Mouse (Mus musculus) granulocyte monocyte progenitor cell, adult 5-6 weeks (primary cell): ENCODE measurements around the gene Olfr821. TPM values are rescaled to one million over a fixed set of nuclear protein-coding genes. Genes with fewer than 3 reads are reported as not detected.
"Not testable (repeated sequence)": the region's sequence is repeated elsewhere in the genome, so short reads cannot be mapped to it uniquely, and the experiment has no call there.

ENCODE experiments used
- ATAC-seq: replicated peaks from 2 replicates; pipeline ENCODE4 v1.8.0; 2016; ENCODE audit warnings: mild to moderate bottlenecking, moderate TSS enrichment, inconsistent platforms; ENCODE audit not compliant: poor library complexity, severe bottlenecking
- total RNA-seq, 2 experiments: library from RNA; stranded (forward) in 1 of 2; stranded (reverse) in 1 of 2; fragments of 200-712, 200-1000 nt in 1 of 2; fragments of >200 nt in 1 of 2; fragmentation: Nextera tagmentation in 1 of 2; gene quantifications; 2 replicates each; pipeline ENCODE4 v1.2.3; 2014 to 2017

Gene Olfr821
- not detected in 2 replicates for total RNA-seq (2014; fragmentation: Nextera tagmentation)
- not detected in 2 replicates for total RNA-seq (2017)

- ATAC-seq = no peak
Measured at GRCm38 (mm10) chr10:130030048-130030447, at the start of gene Olfr821. Gene Olfr821, plus strand, starts transcription at chr10:130030348.

GRCm38 (mm10) chr10:129981867-129982266 is 48.3 kb upstream of the Olfr821 start:
- peak; percentile 58 for ATAC-seq

GRCm38 (mm10) chr10:129984962-129985361 is 45.2 kb upstream of the Olfr821 start, which contains the start of gene Gm10310:
Gene Gm10310, minus strand, starts transcription at chr10:129985062.
- ATAC-seq = not testable (repeated sequence)

- ATAC-seq = not testable (repeated sequence)
Measured at GRCm38 (mm10) chr10:130004104-130004503, 26.0 kb upstream of the Olfr821 start.

- ATAC-seq = not testable (repeated sequence)
Measured at GRCm38 (mm10) chr10:130005366-130005765, 24.8 kb upstream of the Olfr821 start.

- ATAC-seq = no peak
Measured at GRCm38 (mm10) chr10:130012321-130012720, 17.8 kb upstream of the Olfr821 start, which contains the start of gene Olfr820. Gene Olfr820, plus strand, starts transcription at chr10:130012621.

GRCm38 (mm10) chr10:130037096-130037495 is 6.9 kb downstream of the Olfr821 start:
- ATAC-seq = no peak

- ATAC-seq = no peak
Measured at GRCm38 (mm10) chr10:130070910-130071309, 40.8 kb downstream of the Olfr821 start, which contains the start of gene Olfr822. Gene Olfr822, plus strand, starts transcription at chr10:130071210.

Other genes with a start within 250 kb of the Olfr821 start
- gene Olfr810, start 235.4 kb upstream of the Olfr821 start, total RNA-seq (2014; fragmentation: Nextera tagmentation) = not detected in 2 replicates
- not detected in 2 replicates for gene Olfr810, start 235.4 kb upstream of the Olfr821 start, total RNA-seq (2017)
- gene Olfr811, start 226.0 kb upstream of the Olfr821 start, total RNA-seq (2014; fragmentation: Nextera tagmentation) = not detected in 2 replicates
- gene Olfr811, start 226.0 kb upstream of the Olfr821 start, total RNA-seq (2017) = not detected in 2 replicates
- gene Olfr812, start 184.3 kb upstream of the Olfr821 start, total RNA-seq (2014; fragmentation: Nextera tagmentation) = not detected in 2 replicates
- gene Olfr812, start 184.3 kb upstream of the Olfr821 start, total RNA-seq (2017) = not detected in 2 replicates
- gene Olfr813, start 175.0 kb upstream of the Olfr821 start, total RNA-seq (2014; fragmentation: Nextera tagmentation) = not detected in 2 replicates
- gene Olfr813, start 175.0 kb upstream of the Olfr821 start, total RNA-seq (2017) = not detected in 2 replicates
- gene Olfr814, start 150.5 kb upstream of the Olfr821 start, total RNA-seq (2014; fragmentation: Nextera tagmentation) = not detected in 2 replicates
- not detected in 2 replicates for gene Olfr814, start 150.5 kb upstream of the Olfr821 start, total RNA-seq (2017)
- not detected in 2 replicates for gene Olfr815, start 124.5 kb upstream of the Olfr821 start, total RNA-seq (2014; fragmentation: Nextera tagmentation)
- not detected in 2 replicates for gene Olfr815, start 124.5 kb upstream of the Olfr821 start, total RNA-seq (2017)
- not detected in 2 replicates for gene Olfr816, start 114.8 kb upstream of the Olfr821 start, total RNA-seq (2014; fragmentation: Nextera tagmentation)
- not detected in 2 replicates for gene Olfr816, start 114.8 kb upstream of the Olfr821 start, total RNA-seq (2017)
- not detected in 2 replicates for gene Olfr818, start 81.2 kb upstream of the Olfr821 start, total RNA-seq (2014; fragmentation: Nextera tagmentation)
- gene Olfr818, start 81.2 kb upstream of the Olfr821 start, total RNA-seq (2017) = not detected in 2 replicates
- gene Olfr819, start 63.1 kb upstream of the Olfr821 start, total RNA-seq (2014; fragmentation: Nextera tagmentation) = not detected in 2 replicates
- not detected in 2 replicates for gene Olfr819, start 63.1 kb upstream of the Olfr821 start, total RNA-seq (2017)
- not detected in 2 replicates for gene Olfr247, start 54.2 kb upstream of the Olfr821 start, total RNA-seq (2014; fragmentation: Nextera tagmentation)
- not detected in 2 replicates for gene Olfr247, start 54.2 kb upstream of the Olfr821 start, total RNA-seq (2017)
- gene Gm10310, start 45.3 kb upstream of the Olfr821 start, total RNA-seq (2014; fragmentation: Nextera tagmentation) = not detected in 2 replicates
- not detected in 2 replicates for gene Gm10310, start 45.3 kb upstream of the Olfr821 start, total RNA-seq (2017)
- not detected in 2 replicates for gene Olfr820, start 17.7 kb upstream of the Olfr821 start, total RNA-seq (2014; fragmentation: Nextera tagmentation)
- not detected in 2 replicates for gene Olfr820, start 17.7 kb upstream of the Olfr821 start, total RNA-seq (2017)
- not detected in 2 replicates for gene Olfr822, start 40.9 kb downstream of the Olfr821 start, total RNA-seq (2014; fragmentation: Nextera tagmentation)
- not detected in 2 replicates for gene Olfr822, start 40.9 kb downstream of the Olfr821 start, total RNA-seq (2017)
- gene Olfr823, start 85.0 kb downstream of the Olfr821 start, total RNA-seq (2014; fragmentation: Nextera tagmentation) = not detected in 2 replicates
- gene Olfr823, start 85.0 kb downstream of the Olfr821 start, total RNA-seq (2017) = not detected in 2 replicates
- gene Olfr824, start 99.7 kb downstream of the Olfr821 start, total RNA-seq (2014; fragmentation: Nextera tagmentation) = not detected in 2 replicates
- gene Olfr824, start 99.7 kb downstream of the Olfr821 start, total RNA-seq (2017) = not detected in 2 replicates
- gene Olfr825, start 136.4 kb downstream of the Olfr821 start, total RNA-seq (2014; fragmentation: Nextera tagmentation) = not detected in 2 replicates
- gene Olfr825, start 136.4 kb downstream of the Olfr821 start, total RNA-seq (2017) = not detected in 2 replicates
- gene Olfr826, start 153.8 kb downstream of the Olfr821 start, total RNA-seq (2014; fragmentation: Nextera tagmentation) = not detected in 2 replicates
- gene Olfr826, start 153.8 kb downstream of the Olfr821 start, total RNA-seq (2017) = not detected in 2 replicates
- not detected in 2 replicates for gene Olfr827, start 184.1 kb downstream of the Olfr821 start, total RNA-seq (2014; fragmentation: Nextera tagmentation)
- gene Olfr827, start 184.1 kb downstream of the Olfr821 start, total RNA-seq (2017) = not detected in 2 replicates
- not detected in 2 replicates for gene Neurod4, start 249.9 kb downstream of the Olfr821 start, total RNA-seq (2014; fragmentation: Nextera tagmentation)
- gene Neurod4, start 249.9 kb downstream of the Olfr821 start, total RNA-seq (2017) = not detected in 2 replicates